Mouse (Mus musculus) liver, embryonic 12.5 days (tissue): ENCODE data around the gene Cflar. TPM values are rescaled to one million over a fixed set of nuclear protein-coding genes. Genes with fewer than 3 reads are reported as not detected.
"Not testable (repeated sequence)": the region's sequence is repeated elsewhere in the genome, so short reads cannot be mapped to it uniquely, and the experiment has no call there.

ENCODE experiments used
- ATAC-seq: fragments of 200-750 bp; cut with Nextera tagmentation; 2 replicates; pipeline ENCODE4 v1.8.0; 2017; ENCODE audit warnings: moderate number of reproducible peaks, mild to moderate bottlenecking, moderate library complexity
- H3K27ac ChIP-seq: fragments of 300-500 bp; sonication (generic); 2 replicates; pipeline ENCODE4 v1.5.1; 2016; ENCODE audit warnings: mild to moderate bottlenecking
- H3K27me3 ChIP-seq: fragments of 300-500 bp; sonication (generic); replicated peaks from 2 replicates; pipeline ENCODE4 v1.6.1; 2016; ENCODE audit warnings: mild to moderate bottlenecking, moderate library complexity
- H3K36me3 ChIP-seq: fragments of 300-500 bp; sonication (generic); 2 replicates; pipeline ENCODE4 v1.6.1; 2016; ENCODE audit warnings: mild to moderate bottlenecking, moderate library complexity
- H3K4me1 ChIP-seq: fragments of 300-500 bp; sonication (generic); 2 replicates; pipeline ENCODE4 v1.6.1; 2016
- H3K4me2 ChIP-seq: fragments of 300-500 bp; sonication (generic); 2 replicates; pipeline ENCODE4 v1.6.1; 2016; ENCODE audit warnings: mild to moderate bottlenecking, moderate library complexity
- H3K4me3 ChIP-seq: fragments of 300-500 bp; sonication (generic); 2 replicates; pipeline ENCODE4 v1.5.1; 2016; ENCODE audit warnings: mild to moderate bottlenecking, moderate library complexity
- H3K9ac ChIP-seq: fragments of 300-500 bp; sonication (generic); 2 replicates; pipeline ENCODE4 v1.6.1; 2016; ENCODE audit warnings: mild to moderate bottlenecking, moderate library complexity
- H3K9me3 ChIP-seq: fragments of 300-500 bp; sonication (generic); replicated peaks from 2 replicates; pipeline ENCODE4 v1.6.1; 2016; ENCODE audit warnings: mild to moderate bottlenecking, moderate library complexity
- WGBS: fragments of 180-500 bp; shearing (Covaris S2); methylation state at CpG from one replicate; pipeline ENCODE4 v1.1.7; 2016; ENCODE audit not compliant: insufficient replicate concordance; 5-methylcytosine and 5-hydroxymethylcytosine counted together
- polyA plus RNA-seq: library from polyadenylated mRNA; unstranded; fragments of >200 nt; fragmentation: Nextera tagmentation; extraction: Ambion mirVana; gene quantifications from 2 replicates; pipeline ENCODE4 v1.2.1, GENCODE M21; 2016

Cflar gene
- polyA plus RNA-seq, 1 experiment from 2014 or later: 17.1 TPM

DNA sequence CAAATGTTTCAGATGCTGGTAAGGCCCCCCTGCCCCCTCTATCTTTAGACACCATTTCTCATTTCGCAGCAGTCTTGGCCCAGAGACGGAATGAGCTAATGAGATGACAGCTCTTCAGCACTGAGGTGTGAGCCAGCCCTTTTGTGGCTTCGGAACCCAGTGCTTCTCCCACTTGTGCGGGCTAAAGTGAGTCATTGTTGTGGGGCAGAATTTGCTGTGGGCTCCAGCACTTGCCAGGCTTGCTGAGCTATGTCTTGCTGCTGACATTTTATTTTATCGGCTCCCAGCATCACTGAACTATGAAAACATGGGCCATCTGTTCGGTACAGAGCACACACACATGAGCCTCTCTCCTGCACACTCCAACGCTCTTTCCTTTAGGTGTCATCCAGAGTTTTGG, 28.2 kb downstream of the Cflar start:
- ATAC-seq: no peak
- Histone ChIP-seq H3K4me1 (peaks cover 22% of the 10 kb centered on the region), H3K4me2 (no peak overlapping the region), H3K27ac (no peak overlapping the region), H3K27me3 (no peaks in the 10 kb centered on the region), H3K9me3 (no peaks in the 10 kb centered on the region), H3K36me3 (peaks cover 86% of the 10 kb centered on the region), H3K9ac (no peak overlapping the region), H3K4me3 (no peak overlapping the region)
- WGBS: 80% methylated on average over 7 of the region's 7 CpGs

DNA sequence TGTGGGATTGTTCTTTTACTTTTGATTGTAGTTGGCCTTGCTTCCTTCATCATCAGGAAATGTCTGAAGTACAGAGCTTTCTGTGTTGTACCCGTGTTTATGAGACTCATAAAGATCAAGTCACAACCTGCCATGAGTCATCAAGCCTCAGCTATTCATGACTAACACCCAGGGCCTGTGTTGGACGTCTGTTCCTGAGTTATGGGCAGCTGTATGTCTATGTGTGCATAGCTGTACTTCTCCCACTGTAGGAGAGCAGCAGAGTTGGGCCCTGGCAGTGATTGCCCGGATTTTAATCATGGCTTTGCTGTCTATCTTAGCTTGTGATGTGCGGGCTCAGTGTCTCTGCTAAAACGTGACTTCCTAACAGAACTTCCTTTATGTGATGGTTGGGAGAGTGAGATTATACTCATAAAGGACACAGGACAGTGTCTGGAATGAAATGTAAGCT, 31.3 kb downstream of the Cflar start:
- H3K4me1 ChIP-seq: peaks cover 22% of the 10 kb centered on the region
- peak overlapping the region; percentile 57 for H3K27ac ChIP-seq
- H3K9ac ChIP-seq: no peak overlapping the region
- no peaks in the 10 kb centered on the region for H3K9me3 ChIP-seq
- no peak overlapping the region for H3K4me3 ChIP-seq
- no peak for ATAC-seq
- peaks cover 86% of the 10 kb centered on the region for H3K36me3 ChIP-seq
- H3K4me2 ChIP-seq: peak overlapping the region; percentile 20
- H3K27me3 ChIP-seq: no peaks in the 10 kb centered on the region
- WGBS: 25% methylated on average over 5 of the region's 5 CpGs

DNA sequence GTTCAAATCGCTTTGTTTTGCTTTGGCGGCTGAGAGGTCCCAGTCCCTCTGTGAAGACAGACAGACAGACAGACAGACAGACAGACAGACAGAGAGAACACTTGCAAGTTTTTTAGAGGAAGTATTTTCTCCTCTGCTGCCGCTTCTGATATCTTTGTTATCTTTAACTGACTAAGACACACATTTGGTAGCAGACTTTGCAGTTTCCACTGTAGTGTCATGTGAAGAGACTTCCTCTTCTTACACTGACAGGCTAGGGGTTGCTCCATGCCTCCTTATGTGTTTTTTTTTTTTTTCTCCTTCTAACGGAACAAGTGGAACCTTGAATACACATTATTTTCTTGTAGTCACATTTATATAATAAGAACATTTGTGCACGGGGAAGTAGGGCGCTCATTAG, 31.9 kb downstream of the Cflar start:
- peak; percentile 66; the same call in 1 of the 2 replicates for ATAC-seq
- peaks cover 87% of the 10 kb centered on the region for H3K36me3 ChIP-seq

DNA sequence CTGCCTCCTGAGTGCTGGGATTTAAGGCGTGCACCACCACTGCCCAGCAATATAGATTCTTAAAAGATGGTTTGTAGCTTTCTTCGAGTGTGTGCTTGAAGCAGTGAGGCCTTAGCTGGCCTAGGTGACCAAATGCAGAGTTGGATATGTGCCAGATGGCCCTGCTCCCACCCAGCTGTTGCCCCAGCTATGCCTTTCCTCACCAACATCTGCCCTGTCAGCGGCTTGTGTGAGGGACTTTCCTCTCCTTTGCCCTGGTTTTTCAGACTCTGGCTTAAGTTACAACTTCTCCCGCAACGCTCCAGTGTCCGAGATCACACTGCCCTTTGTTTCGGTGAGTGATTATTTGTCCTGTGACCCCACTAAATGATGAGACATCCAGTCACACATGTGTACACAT, 33.3 kb downstream of the Cflar start:
- peaks cover 22% of the 10 kb centered on the region for H3K4me1 ChIP-seq
- H3K27me3 ChIP-seq: no peaks in the 10 kb centered on the region
- no peak for ATAC-seq
- no peaks in the 10 kb centered on the region for H3K9me3 ChIP-seq
- H3K4me2 ChIP-seq: no peak overlapping the region
- H3K9ac ChIP-seq: no peak overlapping the region
- H3K36me3 ChIP-seq: peaks cover 90% of the 10 kb centered on the region
- H3K27ac ChIP-seq: no peak overlapping the region
- WGBS: 82% methylated on average over 7 of the region's 7 CpGs
- H3K4me3 ChIP-seq: no peak overlapping the region

More for the DNA sequence above, 31.9 kb downstream of the Cflar start:
- H3K4me1 ChIP-seq: peaks cover 22% of the 10 kb centered on the region
- no peak overlapping the region for H3K9ac ChIP-seq
- WGBS: 32% methylated on average over 6 of the region's 6 CpGs
- H3K9me3 ChIP-seq: no peaks in the 10 kb centered on the region
- peak overlapping the region; percentile 57; the same call in 1 of the 2 replicates for H3K27ac ChIP-seq
- no peaks in the 10 kb centered on the region for H3K27me3 ChIP-seq
- no peak overlapping the region for H3K4me3 ChIP-seq
- peak overlapping the region; percentile 20 for H3K4me2 ChIP-seq

DNA sequence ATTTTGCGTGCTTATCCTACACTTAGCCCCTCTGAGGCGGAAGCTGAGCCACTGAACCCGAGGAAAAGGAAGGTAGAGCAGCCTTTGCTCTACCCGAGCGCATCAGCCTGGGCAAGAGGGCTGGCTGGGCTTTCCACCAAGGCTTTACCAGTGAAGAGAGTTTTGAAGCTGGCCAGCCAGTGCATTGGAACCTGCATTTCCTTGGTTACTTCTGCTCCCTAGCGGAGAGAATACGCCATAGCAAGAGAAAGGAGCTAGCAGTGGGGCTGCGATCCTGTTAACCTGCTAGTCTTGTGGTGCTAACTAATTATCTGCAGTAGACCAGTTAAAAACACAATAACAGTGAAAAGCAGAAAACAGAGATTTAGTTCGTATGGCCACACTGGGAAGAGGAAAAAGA, 35.6 kb downstream of the Cflar start:
- no peak overlapping the region for H3K27ac ChIP-seq
- WGBS: 76% methylated on average over 9 of the region's 9 CpGs
- H3K36me3 ChIP-seq: peaks cover 68% of the 10 kb centered on the region
- H3K4me1 ChIP-seq: peaks cover 22% of the 10 kb centered on the region
- H3K4me2 ChIP-seq: no peak overlapping the region
- no peaks in the 10 kb centered on the region for H3K9me3 ChIP-seq
- no peak overlapping the region for H3K9ac ChIP-seq
- no peak overlapping the region for H3K4me3 ChIP-seq
- no peak for ATAC-seq
- H3K27me3 ChIP-seq: no peaks in the 10 kb centered on the region

DNA sequence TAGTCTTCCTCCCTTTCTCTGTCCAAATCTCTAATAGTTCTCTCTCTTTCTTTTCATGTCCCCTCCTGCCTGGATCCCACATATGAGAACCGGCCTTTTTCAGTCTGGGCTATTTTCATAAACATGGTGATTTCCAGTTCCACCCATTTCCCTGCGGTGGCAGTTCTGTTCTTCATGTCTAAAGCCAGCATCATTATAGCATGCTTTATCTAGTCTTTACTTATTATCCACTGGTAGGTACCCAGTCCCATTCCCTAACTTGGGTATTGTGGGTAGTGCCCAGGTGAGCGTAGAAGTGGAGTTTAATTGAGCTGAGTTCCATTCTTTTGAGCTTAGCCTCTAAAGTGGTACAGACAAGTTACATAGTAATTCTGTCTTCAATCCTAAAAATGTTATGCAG, 48.1 kb downstream of the Cflar start:
- H3K4me2 ChIP-seq: no peak overlapping the region
- no peak overlapping the region for H3K4me3 ChIP-seq
- H3K9ac ChIP-seq: no peak overlapping the region
- ATAC-seq: no peak
- peaks cover 19% of the 10 kb centered on the region for H3K36me3 ChIP-seq
- H3K27me3 ChIP-seq: no peaks in the 10 kb centered on the region
- H3K27ac ChIP-seq: no peak overlapping the region
- H3K9me3 ChIP-seq: no peaks in the 10 kb centered on the region
- WGBS: 83% methylated on average over 3 of the region's 3 CpGs
- H3K4me1 ChIP-seq: no peaks in the 10 kb centered on the region

DNA sequence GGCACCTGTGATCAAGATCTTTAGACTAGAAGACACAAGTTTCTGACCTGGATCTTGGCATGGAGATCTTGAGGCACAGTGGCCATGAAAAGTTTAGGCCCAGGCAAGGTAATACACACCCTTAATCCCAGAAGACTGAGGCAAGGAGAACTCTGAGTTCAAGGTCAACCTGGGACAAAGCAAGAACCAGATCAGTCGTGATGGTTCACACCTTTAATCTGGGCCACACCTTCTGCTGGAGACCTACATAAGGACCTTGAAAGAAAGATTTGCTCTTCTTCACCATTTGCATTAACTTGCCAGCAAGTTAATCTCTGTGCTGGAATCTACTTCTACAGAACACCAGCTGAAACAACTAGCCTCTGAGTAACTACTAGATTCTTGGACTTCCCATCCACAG, 49.3 kb downstream of the Cflar start:
- Histone ChIP-seq H3K4me2 (no peak overlapping the region), H3K4me3 (no peak overlapping the region), H3K36me3 (peaks cover 9% of the 10 kb centered on the region), H3K9ac (no peak overlapping the region), H3K27me3 (no peaks in the 10 kb centered on the region), H3K27ac (no peak overlapping the region), H3K9me3 (no peaks in the 10 kb centered on the region), H3K4me1 (no peaks in the 10 kb centered on the region)
- no peak for ATAC-seq
- WGBS: 61% methylated on average over 1 of the region's 1 CpGs

DNA sequence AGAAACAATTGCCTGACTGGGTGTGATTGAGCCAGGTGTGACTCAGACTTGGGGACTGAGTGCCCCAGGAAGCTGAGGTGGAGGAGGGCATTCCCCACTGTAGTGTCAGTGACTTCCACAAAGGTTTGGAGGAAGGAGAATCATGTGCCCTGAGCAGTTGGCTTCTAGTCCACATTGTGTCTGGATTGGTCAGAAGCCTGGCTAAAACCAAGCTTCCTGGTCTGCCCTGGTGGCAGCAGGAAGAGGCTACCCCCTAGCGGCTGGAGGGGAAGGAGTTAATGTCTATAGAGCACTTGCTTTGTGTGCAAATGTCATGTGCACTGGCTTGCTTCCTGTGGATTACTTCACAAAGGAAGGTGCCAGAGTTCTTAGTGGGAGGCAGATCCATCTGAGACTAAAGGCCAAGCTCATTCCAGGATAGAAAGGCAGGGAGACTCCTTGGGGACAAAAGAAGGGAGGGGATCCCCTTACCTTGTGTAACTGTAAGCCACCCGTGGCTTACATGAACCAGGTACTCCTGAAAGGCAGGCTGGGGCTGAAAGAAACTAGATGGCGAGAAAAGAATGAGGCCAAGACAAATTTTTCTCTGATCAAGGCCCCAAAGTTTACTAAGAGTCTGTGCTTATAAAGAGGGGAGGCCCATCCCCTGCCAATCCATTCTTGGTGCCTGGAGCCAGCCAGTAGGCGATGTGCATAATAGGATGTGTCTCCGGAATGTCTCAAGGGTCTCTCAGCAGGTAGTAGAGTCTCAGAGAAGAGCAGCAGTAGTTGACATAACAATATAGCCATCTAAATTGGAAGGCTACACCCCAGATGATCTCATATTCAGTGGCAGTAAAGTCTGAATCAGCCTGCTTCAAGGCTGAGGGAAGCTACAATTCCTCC, 50.3 kb downstream of the Cflar start:
- H3K9ac ChIP-seq, ATAC-seq, H3K4me2 ChIP-seq, H3K36me3 ChIP-seq, H3K27ac ChIP-seq, H3K27me3 ChIP-seq, H3K4me1 ChIP-seq, H3K4me3 ChIP-seq, H3K9me3 ChIP-seq: not testable (repeated sequence)
- WGBS: 63% methylated on average over 5 of the region's 5 CpGs

DNA sequence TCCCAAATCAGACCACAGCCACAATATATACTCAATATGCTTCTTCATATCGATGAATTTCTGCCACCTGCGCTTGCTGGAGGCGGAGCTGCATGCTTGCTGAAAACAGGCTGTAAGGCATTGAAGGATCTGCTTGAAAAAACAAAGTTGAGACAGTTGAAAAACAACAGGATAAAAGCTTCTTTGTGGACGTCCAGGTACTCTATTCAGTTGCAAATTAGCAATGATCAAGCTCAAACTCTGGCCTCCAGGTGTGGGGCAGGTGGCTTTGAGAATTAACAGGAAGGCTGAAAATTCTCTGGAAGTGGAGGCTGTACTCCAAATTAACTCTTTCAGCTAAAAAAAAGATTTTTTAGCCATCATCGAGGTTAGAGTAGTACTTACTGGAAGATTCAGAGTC, 51.3 kb downstream of the Cflar start:
- Histone ChIP-seq H3K27ac (no peak overlapping the region), H3K4me3 (no peak overlapping the region), H3K36me3 (peaks cover 3% of the 10 kb centered on the region; the same call in 1 of the 2 replicates), H3K4me1 (no peaks in the 10 kb centered on the region), H3K27me3 (no peaks in the 10 kb centered on the region), H3K9me3 (no peaks in the 10 kb centered on the region), H3K4me2 (no peak overlapping the region), H3K9ac (no peak overlapping the region)
- no peak for ATAC-seq
- WGBS: 64% methylated on average over 5 of the region's 5 CpGs

DNA sequence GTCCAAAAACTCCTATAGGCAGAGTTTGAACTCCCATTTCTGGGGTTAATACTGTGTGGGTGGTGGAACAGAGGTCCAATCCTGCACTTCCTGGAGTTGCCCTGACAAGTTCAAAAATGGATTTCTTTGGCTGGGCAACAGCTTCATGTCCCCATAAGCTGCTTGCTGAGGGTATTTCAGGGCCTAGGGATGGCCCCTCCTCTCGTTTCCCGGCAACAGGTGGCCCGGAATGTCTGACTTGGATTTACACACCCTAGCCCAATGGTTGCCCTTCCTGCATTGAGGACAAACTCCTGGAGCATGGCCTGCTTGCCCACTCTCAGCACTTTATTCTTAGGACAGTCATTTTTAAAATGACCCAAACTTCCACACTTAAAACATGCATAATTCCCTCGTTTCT, 55.1 kb downstream of the Cflar start:
- H3K9ac ChIP-seq, ATAC-seq, H3K9me3 ChIP-seq, H3K27me3 ChIP-seq, H3K4me2 ChIP-seq, H3K27ac ChIP-seq, H3K4me1 ChIP-seq, H3K4me3 ChIP-seq, H3K36me3 ChIP-seq: not testable (repeated sequence)
- WGBS: 69% methylated on average over 4 of the region's 4 CpGs

DNA sequence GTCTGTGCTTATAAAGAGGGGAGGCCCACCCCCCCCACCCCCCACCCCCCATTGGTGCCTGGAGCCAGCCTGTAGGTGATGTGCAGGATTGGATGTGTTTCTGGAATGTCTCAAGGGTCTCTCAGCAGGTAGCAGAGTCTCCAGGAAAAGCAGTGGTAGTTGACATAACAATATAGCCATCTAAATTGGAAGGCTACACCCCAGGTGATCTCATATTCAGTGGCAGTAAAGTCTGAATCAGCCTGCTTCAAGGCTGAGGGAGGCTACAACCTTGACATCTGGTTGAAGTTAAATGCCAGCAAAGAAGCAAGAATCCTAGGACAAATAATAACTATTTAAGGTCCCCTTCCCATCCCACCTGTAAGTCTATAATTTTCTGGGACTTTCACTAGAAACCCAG, 57.8 kb downstream of the Cflar start:
- ATAC-seq: no peak
- no peaks in the 10 kb centered on the region for H3K9me3 ChIP-seq
- no peak overlapping the region for H3K4me3 ChIP-seq
- H3K27ac ChIP-seq: no peak overlapping the region
- H3K4me1 ChIP-seq: peaks cover 3% of the 10 kb centered on the region; the same call in 1 of the 2 replicates
- H3K27me3 ChIP-seq: no peaks in the 10 kb centered on the region
- no peaks in the 10 kb centered on the region for H3K36me3 ChIP-seq
- no peak overlapping the region for H3K9ac ChIP-seq
- H3K4me2 ChIP-seq: no peak overlapping the region

DNA sequence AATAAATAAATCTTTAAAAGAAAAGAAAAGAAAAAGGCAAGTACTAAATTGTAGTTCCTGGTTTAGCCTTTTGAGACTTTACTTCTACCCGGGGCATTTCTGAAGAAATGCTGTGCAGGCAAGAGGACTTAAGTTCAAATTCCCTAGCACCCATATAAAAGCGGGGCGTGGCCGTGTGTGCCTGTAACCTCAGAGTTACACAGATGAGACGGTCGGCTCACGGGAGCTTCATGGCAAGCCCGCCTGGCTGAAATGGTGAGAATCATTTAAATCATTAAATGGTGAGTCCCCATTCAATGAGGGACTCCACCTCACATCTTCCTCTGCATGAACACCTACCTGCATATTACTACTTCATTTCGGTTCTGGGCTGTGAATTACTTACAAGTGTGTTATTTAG, 58.4 kb downstream of the Cflar start:
- 41% methylated on average over 9 of the region's 9 CpGs for WGBS
- H3K4me2 ChIP-seq: no peak overlapping the region
- no peaks in the 10 kb centered on the region for H3K9me3 ChIP-seq
- H3K27me3 ChIP-seq: no peaks in the 10 kb centered on the region
- no peak overlapping the region for H3K9ac ChIP-seq
- peaks cover 3% of the 10 kb centered on the region; the same call in 1 of the 2 replicates for H3K4me1 ChIP-seq
- no peak overlapping the region for H3K27ac ChIP-seq
- H3K4me3 ChIP-seq: no peak overlapping the region
- ATAC-seq: no peak
- no peaks in the 10 kb centered on the region for H3K36me3 ChIP-seq
